Mouse (Mus musculus): ENCODE results near the gene Sfn. TPM values are rescaled to one million over a fixed set of nuclear protein-coding genes. Genes with fewer than 3 reads are reported as not detected.
A peak's percentile ranks its signal among the peaks of the same experiment; 100 is the strongest.

Sfn gene
- total and polyA plus RNA-seq, 3 experiments, result 1.0 to 2.0 (median 1.1) TPM

DNA sequence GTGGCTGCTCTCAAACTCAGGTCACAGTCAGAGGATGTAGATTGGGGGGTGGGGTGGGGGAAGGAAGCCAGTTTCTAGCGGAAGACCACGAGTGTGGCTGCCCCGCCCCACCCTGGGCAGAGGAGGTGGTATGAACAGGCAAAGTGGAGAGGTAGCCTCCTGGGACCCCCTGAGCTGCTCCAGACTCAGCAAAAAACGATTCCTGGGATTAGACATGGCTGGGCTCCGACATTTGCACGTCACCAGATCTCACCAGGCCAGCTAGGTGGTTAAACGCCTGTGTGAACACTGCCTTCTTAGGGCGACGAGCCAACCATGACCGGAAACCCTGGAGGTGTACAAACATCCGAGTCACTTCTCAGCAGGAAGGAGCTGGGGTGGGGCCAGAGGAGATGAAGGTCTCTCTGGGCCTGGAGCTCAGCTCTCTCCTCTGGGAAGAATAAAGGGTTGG lies 23.7 kb upstream of the Sfn start:
- no peak for DNase-seq (ENCODE audit: extremely low read depth)
- H3K4me2 ChIP-seq (ENCODE audit: insufficient read depth, low read depth, poor library complexity, severe bottlenecking), result no peak overlapping the region
- TF ChIP-seq MEF2A (IDR thresholded peaks at IDR 0.05; ENCODE audit: borderline replicate concordance, low read depth, low read length), result no peak
- no peak for TF ChIP-seq NRF1 (IDR thresholded peaks at IDR 0.05; ENCODE audit: low read depth, low read length)
- no peak for TF ChIP-seq ETS1 (conservative IDR thresholded peaks at IDR 0.05; ENCODE audit: low read depth, low read length)
- no peak for TF ChIP-seq GABPA (IDR thresholded peaks at IDR 0.05; ENCODE audit: insufficient replicate concordance, low read depth, low read length)
- in situ Hi-C loops (cut with MboI; ENCODE audit: low pct_ligation_motif_present, low pct_unique_long_range_greater_than_20kb, low sequenced_read_pairs) (no loop called here), dilution Hi-C loops (cut with MboI; ENCODE audit: extremely low pct_ligation_motif_present, extremely low pct_unique_long_range_greater_than_20kb, low sequenced_read_pairs) (no loop called here)
- peak overlapping the region in 1 of 3 experiments; percentile 13 for H3K4me3 ChIP-seq (replicated peaks in 1 of 3; ENCODE audit: low read depth in 2 of 3, low read length in 2 of 3, poor library complexity in 1 of 3)
- no peak overlapping the region for H3K9ac ChIP-seq (ENCODE audit: insufficient read depth, low read depth)
- H3K4me1 ChIP-seq (ENCODE audit: control insufficient read depth in 1 of 2, insufficient read depth in 2 of 2), result peaks cover 31 to 86% of the 10 kb centered on the region in 2 experiments
- H3K27ac ChIP-seq (ENCODE audit: insufficient read depth, low read depth), result peak overlapping the region; percentile 59
- no peaks in the 10 kb centered on the region for H3K9me3 ChIP-seq (replicated peaks; ENCODE audit: low read length)
- peaks cover 23% of the 10 kb centered on the region for H3K79me2 ChIP-seq (replicated peaks; ENCODE audit: control insufficient read depth, extremely low read depth, insufficient read depth, poor library complexity, severe bottlenecking)
- no peaks in the 10 kb centered on the region for H3K27me3 ChIP-seq (replicated peaks)
- peaks cover 18 to 59% of the 10 kb centered on the region in 2 experiments for H3K36me3 ChIP-seq (replicated peaks in 1 of 2; ENCODE audit: control insufficient read depth in 1 of 2, insufficient read depth in 1 of 2, low read length in 1 of 2)

DNA sequence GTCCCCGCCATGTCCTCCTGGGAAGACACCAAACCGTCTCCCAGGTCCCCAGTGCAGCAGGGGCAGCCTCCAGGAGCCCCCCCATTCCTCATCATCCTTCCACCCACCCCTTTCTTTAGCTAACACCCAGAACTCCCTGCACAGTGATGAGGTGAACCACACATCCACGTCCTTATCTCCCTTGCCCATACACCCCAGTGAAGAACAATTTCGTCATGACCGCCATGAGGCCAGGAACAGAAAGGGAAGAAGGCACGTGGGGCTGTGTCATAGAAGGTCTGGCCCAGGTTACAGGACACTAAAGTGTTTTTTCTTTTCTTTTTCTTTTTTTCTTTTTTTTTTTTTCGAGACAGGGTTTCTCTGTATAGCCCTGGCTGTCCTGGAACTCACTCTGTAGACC lies 22.9 kb upstream of the Sfn start:
- Histone ChIP-seq H3K9me3 (replicated peaks; ENCODE audit: low read length) (no peaks in the 10 kb centered on the region), H3K4me2 (ENCODE audit: insufficient read depth, low read depth, poor library complexity, severe bottlenecking) (no peak overlapping the region), H3K9ac (ENCODE audit: insufficient read depth, low read depth) (no peak overlapping the region), H3K27me3 (replicated peaks) (no peaks in the 10 kb centered on the region), H3K79me2 (replicated peaks; ENCODE audit: control insufficient read depth, extremely low read depth, insufficient read depth, poor library complexity, severe bottlenecking) (peaks cover 16% of the 10 kb centered on the region), H3K4me3 (replicated peaks in 1 of 3; ENCODE audit: low read depth in 2 of 3, low read length in 2 of 3, poor library complexity in 1 of 3) (no peak overlapping the region), H3K27ac (ENCODE audit: insufficient read depth, low read depth) (no peak overlapping the region), H3K4me1 (ENCODE audit: control insufficient read depth in 1 of 2, insufficient read depth in 2 of 2) (peaks cover 36 to 87% of the 10 kb centered on the region in 2 experiments), H3K36me3 (replicated peaks in 1 of 2; ENCODE audit: control insufficient read depth in 1 of 2, insufficient read depth in 1 of 2, low read length in 1 of 2) (peaks cover 16 to 56% of the 10 kb centered on the region in 2 experiments)
- in situ Hi-C loops (cut with MboI; ENCODE audit: low pct_ligation_motif_present, low pct_unique_long_range_greater_than_20kb, low sequenced_read_pairs) (no loop called here), dilution Hi-C loops (cut with MboI; ENCODE audit: extremely low pct_ligation_motif_present, extremely low pct_unique_long_range_greater_than_20kb, low sequenced_read_pairs) (no loop called here)
- DNase-seq (ENCODE audit: extremely low read depth), result no peak
- TF ChIP-seq MEF2A (IDR thresholded peaks at IDR 0.05; ENCODE audit: borderline replicate concordance, low read depth, low read length), result no peak
- TF ChIP-seq ETS1 (conservative IDR thresholded peaks at IDR 0.05; ENCODE audit: low read depth, low read length), result no peak

DNA sequence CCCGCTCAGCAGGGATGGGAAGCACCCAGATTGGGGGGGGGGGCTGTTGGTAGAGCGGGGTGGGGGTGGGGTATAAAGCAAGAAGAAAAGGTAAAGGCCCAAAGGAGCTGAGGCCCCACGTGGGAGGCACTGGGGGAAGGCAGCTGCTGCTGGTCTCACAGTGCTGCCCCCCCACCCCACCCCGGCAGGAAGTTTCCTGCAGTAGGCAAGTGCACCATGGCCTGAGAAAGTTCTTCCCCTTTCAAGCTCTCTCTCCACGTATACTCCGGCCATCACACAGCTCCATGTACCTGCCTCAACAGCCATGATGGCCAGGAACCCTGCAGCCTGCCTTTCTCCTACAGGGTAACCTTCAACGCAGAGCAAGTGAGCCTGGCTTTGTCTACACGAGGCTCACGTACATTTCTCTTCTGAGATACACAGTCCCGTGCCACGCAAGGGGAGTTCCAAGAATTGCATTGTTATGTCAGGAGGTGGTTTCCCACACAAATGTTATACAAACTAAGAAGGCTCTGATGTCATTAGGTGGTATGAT lies 20.3 kb upstream of the Sfn start:
- Histone ChIP-seq H3K27me3 (replicated peaks) (no peaks in the 10 kb centered on the region), H3K4me3 (replicated peaks in 1 of 3; ENCODE audit: low read depth in 2 of 3, low read length in 2 of 3, poor library complexity in 1 of 3) (peak overlapping the region in 2 of 3 experiments; percentile 25 to 41), H3K4me2 (ENCODE audit: insufficient read depth, low read depth, poor library complexity, severe bottlenecking) (peak overlapping the region; percentile 74), H3K36me3 (replicated peaks in 1 of 2; ENCODE audit: control insufficient read depth in 1 of 2, insufficient read depth in 1 of 2, low read length in 1 of 2) (peaks cover 16 to 62% of the 10 kb centered on the region in 2 experiments), H3K4me1 (ENCODE audit: control insufficient read depth in 1 of 2, insufficient read depth in 2 of 2) (peaks cover 35 to 72% of the 10 kb centered on the region in 2 experiments), H3K9ac (ENCODE audit: insufficient read depth, low read depth) (no peak overlapping the region), H3K9me3 (replicated peaks; ENCODE audit: low read length) (no peaks in the 10 kb centered on the region), H3K27ac (ENCODE audit: insufficient read depth, low read depth) (peak overlapping the region; percentile 96), H3K79me2 (replicated peaks; ENCODE audit: control insufficient read depth, extremely low read depth, insufficient read depth, poor library complexity, severe bottlenecking) (no peaks in the 10 kb centered on the region)
- peak; percentile 73 for DNase-seq (ENCODE audit: extremely low read depth)
- dilution Hi-C loops (cut with MboI; ENCODE audit: extremely low pct_ligation_motif_present, extremely low pct_unique_long_range_greater_than_20kb, low sequenced_read_pairs), result no loop called here
- in situ Hi-C loops (cut with MboI; ENCODE audit: low pct_ligation_motif_present, low pct_unique_long_range_greater_than_20kb, low sequenced_read_pairs), result no loop called here
- TF ChIP-seq EP300 (IDR thresholded peaks at IDR 0.05; ENCODE audit: low read length) (peak; percentile 34), ELF1 (IDR thresholded peaks at IDR 0.05; ENCODE audit: low read depth, low read length) (peak; percentile 61), CHD2 (IDR thresholded peaks at IDR 0.05; ENCODE audit: low read length) (peak; percentile 57; the same call in 1 of the 2 replicates), PAX5 (IDR thresholded peaks at IDR 0.05; ENCODE audit: low read length) (no peak), GABPA (IDR thresholded peaks at IDR 0.05; ENCODE audit: insufficient replicate concordance, low read depth, low read length) (no peak), ETS1 (conservative IDR thresholded peaks at IDR 0.05; ENCODE audit: low read depth, low read length) (peak; percentile 97), SIN3A (IDR thresholded peaks at IDR 0.05; ENCODE audit: low read length) (peak; percentile 60), MAZ (IDR thresholded peaks at IDR 0.05; ENCODE audit: low read depth, low read length) (peak; percentile 68), JUN (IDR thresholded peaks at IDR 0.05; ENCODE audit: insufficient read depth, low read depth, low read length) (no peak), SMC3 (IDR thresholded peaks at IDR 0.05; ENCODE audit: low read depth, low read length) (no peak), HCFC1 (IDR thresholded peaks at IDR 0.05; ENCODE audit: low read depth, low read length) (no peak; the same call in 1 of the 2 replicates), MXI1 (IDR thresholded peaks at IDR 0.05; ENCODE audit: low read depth, low read length) (peak; percentile 50; the same call in 1 of the 2 replicates), MAX (IDR thresholded peaks at IDR 0.05; ENCODE audit: low read length) (peak; percentile 58; the same call in 1 of the 2 replicates), UBTF (IDR thresholded peaks at IDR 0.05; ENCODE audit: low read depth, low read length) (no peak), BHLHE40 (IDR thresholded peaks at IDR 0.05; ENCODE audit: low read depth, low read length) (peak; percentile 99), TCF12 (IDR thresholded peaks at IDR 0.05; ENCODE audit: low read depth, low read length) (peak; percentile 67), IRF4 (IDR thresholded peaks at IDR 0.05; ENCODE audit: low read depth, low read length) (peak; percentile 46), POLR2AphosphoS2 (IDR thresholded peaks at IDR 0.05; ENCODE audit: low read depth, low read length) (0 out of 2 replicates have a peak, but pooled peaks have one; percentile 65), MYC (IDR thresholded peaks at IDR 0.05; ENCODE audit: low read depth, low read length) (peak; percentile 49; the same call in 1 of the 2 replicates), ZC3H11A (IDR thresholded peaks at IDR 0.05; ENCODE audit: low read depth, low read length) (no peak), E2F4 (IDR thresholded peaks at IDR 0.05; ENCODE audit: insufficient replicate concordance, low read depth, low read length) (no peak)

All from CH12.LX (cell line).